Mouse (Mus musculus) 416B (cell line): ENCODE measurements at regions not wholly inside any gene's neighbourhood (a gene's known extent, or its start where the extent isn't known, plus 50 kb on each side); places are given as distances from the start of the nearest gene placed in this dataset.

Experiments
- DNase-seq: peaks from one replicate; pipeline ENCODE4 v3.0.0; 2011; ENCODE audit warnings: low read depth

DNA sequence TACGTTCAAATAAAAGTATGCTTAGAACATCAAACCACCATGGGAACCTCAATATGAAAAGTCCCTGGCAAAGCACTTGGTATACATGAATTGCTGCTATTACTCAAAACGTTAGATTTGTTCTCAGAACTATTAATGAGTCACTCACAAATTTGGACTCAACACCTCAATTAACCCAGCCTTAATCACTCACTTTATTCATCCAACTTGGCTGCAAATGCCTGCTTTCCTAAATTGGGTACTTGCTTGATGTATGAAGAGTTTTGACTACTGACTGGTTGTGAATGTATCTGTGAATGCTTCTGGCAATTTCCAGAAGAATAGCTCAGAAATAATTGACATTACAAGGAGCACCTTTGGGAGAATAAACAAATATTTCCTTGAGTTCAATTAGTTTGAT lies 308.6 kb downstream of the Arl4a start:
- no peak for DNase-seq

DNA sequence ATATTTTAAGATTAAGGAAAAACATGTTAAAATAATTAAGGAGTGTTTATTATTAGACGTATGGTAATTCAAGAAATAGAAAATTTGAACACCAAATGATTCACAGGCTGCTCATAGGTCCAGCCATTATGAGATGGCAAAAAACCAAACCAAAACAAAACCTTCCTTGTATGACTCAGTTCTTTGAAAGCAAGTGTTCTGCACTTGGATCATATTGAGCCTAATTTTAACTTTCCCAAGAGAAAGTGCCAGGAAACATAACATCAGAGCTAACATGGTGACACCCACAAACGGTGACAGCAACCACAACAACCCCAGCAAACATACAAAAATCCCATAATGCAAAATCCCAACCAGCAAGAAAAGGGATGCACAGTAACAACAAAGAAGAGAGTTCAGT lies 313.7 kb downstream of the Arl4a start:
- no peak for DNase-seq

DNA sequence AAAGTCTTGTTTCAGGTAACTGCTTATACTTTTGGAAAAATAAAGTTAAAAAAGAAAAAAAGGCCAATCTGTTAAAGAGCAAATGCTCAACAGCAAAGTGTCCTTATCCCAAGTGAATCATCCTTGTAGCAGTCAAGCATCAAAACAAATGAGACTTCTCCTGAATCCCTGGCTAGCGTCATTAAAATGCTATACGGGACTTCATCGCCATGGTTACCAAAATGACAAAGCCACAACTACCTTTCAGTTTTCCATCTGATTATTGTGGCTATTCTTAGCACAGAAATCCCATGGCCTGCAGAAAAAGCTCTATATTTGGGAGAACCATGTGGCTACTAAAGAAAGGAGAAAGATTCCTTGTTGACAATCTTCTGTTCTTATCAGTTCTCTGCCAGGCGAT lies 322.7 kb downstream of the Arl4a start:
- no peak for DNase-seq

DNA sequence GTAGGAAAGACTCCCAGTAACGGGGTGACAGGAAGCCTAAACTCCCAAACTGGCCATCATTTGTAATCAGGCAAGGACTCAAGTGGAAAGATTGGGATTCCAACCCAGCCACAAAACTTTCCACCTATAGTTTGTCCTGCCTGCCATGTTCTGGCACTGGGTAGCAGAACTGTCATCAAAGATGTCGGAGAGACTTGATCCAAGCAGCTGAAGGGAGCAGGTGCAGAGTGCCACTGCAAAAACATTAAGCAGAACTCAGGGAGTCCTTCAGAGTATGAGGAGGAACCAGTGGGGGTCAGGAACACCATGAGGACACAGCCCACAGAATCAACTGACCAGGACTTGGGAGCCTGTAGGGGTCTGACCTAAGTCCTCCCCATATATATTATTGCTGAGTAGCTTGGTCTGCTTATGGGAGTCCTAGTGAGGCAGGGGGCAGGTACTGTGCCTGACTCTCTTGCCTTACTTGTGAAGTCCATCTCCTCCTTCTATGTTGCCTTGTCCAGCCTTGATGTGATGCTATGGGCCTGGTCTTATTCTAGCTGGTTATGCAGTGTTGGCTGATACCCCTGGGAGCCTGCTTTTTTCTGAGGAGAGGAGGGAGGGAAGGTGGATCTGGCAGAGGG lies 323.5 kb downstream of the Arl4a start:
- no peak for DNase-seq

DNA sequence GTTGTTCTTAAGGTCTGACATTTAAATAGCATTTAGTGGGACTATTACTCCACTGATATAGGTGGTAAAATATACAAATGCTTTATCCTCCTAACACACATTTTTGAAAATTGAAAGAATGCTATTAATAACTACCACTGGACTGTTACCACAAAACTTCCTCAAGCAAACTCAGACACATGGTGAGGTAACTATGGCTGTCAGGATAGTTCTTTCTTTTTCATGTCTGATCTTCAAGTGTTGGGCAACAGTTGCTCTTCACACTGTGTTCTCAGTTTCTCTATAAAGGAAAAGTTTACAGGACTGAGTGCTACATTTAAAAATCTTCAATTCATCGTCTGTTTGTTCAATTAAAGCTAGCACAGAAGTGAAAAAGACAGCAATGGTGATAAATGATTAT lies 326.0 kb downstream of the Arl4a start:
- DNase-seq: no peak

DNA sequence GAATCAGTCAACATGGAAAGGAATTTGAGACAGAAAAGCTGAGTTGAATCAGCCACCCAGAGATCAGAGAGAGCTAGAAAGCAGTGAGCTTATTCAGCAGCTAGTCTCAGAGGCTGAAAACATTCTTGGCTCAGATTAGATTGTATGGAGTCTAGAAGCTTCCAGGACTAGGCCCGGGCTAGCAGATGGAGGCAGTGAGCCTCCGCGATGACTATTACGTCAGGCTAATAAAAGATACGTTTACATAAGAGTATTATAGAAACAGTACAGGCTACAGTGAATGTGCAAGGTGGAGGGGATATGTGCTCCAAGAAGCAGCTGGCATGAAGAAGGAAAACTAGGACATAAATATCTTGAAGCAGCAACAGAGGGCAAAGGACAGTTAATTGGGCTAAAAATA lies 328.0 kb downstream of the Arl4a start:
- DNase-seq: no peak

DNA sequence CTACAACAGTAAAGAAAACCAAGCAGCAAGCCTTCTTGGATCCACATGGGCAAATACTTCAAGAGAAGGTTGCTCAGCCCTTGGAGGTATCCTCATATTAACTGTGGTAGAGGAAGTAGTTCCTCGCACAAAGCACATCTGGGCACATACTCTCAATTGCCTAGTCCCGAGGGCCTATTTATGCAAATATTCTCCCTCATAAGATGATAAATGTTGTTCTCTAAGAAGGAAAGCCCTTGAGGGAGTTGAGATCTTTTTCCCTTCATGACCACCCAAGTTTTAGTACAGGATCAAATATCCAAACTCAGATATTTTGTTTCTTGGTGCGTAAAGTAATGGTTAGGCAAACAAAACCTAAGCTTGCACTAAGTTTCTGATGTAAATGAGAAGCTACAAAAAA lies 340.6 kb downstream of the Arl4a start:
- DNase-seq: no peak

DNA sequence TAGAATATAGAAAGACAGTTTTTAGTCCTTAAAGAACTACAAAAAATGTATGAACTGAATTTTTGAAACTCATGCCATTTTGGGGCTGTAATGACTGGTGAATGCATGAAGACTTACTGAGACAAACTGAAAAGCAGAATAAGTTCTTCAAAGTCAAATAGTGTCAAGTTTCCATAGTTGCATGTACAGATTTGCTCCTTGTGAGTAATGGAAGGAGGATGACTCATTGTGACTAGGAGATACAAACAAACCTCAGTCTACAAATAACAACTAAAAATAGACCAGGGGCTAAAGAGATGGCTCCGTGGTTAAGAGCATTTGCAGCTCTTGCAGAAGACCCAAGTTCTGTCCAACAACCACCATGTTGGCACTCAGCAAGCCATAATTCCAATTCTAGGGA lies 342.5 kb downstream of the Arl4a start:
- DNase-seq: peak; percentile 36

DNA sequence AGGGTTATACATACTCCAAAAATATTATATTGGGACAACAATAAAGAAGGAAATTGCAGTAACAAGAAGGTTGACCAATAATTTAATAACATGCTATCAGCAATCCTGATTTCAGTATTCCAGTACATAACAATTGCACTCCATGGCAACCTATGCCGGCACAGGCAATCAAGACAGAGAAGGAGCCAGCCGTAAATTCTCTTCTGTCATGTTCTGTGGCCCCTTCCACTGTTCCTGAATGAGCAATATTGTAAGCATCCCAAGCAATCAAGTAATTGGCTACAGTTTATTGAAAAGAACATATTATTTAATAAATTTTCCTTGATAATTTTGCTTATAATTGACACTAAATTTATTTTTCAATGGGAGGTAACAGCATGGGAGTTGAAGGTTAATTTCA lies 345.8 kb downstream of the Arl4a start:
- DNase-seq: no peak

DNA sequence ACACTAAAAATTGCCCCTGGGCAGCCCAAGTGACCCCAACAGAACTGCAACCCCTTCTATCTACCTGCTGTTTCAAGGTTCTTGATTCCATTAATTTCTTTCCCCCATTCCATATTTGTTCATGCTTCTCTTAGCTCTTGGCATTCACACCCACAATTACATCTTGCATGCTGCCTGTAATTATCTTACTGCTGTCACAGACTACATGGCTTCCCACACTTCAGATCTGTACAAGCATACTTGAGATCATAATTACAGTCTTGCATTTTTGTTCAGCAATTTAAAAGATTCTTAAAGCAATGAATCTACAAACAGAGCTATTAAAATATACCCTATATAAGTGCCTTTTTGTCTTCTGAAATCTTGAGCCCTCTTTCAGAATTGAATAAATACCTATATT lies 352.4 kb downstream of the Arl4a start:
- no peak for DNase-seq

DNA sequence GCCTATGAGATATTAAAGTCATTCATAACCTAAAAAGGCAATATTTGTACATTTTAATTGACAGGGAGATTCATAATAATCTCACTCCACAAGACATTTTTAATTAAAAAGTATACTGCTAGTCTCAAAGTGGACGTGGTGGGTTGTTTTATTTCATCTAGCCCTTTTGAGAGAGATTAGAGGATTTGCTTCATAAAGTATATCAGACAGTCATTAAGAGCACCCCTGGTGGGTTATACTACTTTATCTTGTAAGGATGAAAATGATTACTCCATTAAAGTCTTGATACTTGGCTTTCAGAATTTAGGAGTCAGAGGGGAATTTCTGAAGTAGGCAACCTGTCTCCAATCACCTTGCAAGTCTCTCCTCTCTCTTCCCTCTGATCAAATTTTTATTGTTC lies 355.7 kb downstream of the Arl4a start:
- DNase-seq: no peak

DNA sequence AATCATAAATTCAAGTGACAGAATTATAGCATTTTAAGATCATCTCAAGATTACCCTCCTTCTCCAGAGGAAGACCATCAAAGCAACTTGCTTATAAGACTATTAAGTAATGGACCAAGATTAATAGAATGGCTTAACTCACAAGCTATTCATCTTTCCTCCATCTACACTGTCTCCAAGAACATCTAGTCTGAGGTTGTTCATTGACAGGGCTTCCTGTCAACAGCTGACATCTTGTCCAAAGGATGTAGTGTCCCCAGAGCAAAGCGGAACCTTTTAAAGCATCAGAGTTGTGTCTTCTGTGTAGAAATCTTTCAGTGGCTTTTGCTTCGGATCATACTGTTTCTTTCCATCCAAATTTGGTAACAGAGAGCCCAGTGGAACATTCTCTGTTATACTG lies 362.2 kb downstream of the Arl4a start:
- no peak for DNase-seq

DNA sequence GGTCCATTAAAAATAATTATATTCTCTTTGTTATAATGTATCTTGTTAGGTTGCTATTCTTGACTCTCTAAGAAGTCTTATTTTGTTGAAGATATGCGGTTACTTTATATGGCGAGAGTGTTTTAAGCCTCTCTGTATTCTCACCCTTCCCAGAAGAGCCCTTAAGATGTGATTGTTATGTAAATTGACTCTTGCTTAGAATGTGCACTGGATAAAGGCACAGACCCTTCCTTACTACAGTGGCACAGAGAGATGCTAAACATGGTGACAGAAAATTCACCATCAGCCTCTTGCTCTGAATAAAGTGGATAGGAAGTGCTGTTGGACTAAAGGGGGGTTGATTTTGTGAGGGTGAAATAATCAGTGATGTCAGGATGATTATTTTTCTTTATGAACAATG lies 370.1 kb downstream of the Arl4a start:
- no peak for DNase-seq

DNA sequence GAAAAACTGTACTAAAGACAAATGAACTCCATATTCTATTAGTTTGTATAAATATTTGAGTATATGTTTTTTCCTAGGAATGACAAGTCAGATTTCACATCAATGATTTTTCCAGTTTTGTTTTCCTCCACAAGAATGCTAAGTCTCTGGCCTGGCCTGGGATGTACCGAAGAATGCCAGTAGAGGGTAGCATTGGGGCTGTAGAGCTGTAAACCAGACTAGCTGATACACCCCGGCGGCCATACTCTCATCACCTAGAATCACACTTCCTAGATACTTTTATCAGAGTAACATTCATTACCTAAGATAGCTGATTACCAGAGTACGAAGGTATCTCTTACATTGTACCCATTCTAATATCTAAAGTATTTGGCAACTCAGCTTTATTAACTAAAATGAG lies 372.4 kb downstream of the Arl4a start:
- peak; percentile 68 for DNase-seq

DNA sequence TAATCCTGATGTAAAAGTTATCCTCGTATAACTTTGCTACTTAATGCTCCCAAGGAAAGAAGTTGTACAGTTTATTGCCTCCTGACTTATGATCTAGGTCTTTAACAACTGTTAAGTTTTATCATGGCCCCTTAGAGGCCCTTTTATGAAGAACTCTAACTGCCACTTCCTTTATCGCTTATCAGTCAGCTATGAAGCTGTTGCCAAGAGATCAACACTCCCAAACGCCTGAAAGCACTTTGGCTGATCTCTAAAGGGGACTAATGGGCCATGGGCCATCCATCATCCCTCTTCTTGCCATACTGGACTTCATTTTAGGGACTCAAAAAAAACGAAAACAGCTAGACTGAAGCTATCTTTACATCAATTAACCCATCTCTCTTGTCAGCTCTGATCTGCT lies 377.4 kb downstream of the Arl4a start:
- no peak for DNase-seq

DNA sequence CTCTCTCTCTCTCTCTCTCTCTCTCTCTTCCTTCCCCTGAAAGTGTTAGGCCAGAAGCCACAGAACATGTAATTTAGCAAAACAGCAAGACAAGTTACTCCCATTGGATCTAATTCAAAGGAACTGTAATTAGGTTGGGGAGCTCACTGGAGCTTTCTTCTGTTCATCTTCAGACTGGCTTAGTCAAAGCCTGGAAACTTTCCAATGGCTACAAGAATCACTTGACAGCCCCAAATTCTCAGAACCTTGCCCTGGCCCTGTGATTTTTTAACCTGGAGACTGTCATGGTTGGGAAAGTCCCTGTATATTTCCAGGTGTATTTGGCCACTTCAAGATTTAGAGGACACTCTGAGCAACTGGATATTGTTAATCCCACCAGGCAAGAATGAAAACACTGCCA lies 381.2 kb downstream of the Arl4a start:
- no peak for DNase-seq

DNA sequence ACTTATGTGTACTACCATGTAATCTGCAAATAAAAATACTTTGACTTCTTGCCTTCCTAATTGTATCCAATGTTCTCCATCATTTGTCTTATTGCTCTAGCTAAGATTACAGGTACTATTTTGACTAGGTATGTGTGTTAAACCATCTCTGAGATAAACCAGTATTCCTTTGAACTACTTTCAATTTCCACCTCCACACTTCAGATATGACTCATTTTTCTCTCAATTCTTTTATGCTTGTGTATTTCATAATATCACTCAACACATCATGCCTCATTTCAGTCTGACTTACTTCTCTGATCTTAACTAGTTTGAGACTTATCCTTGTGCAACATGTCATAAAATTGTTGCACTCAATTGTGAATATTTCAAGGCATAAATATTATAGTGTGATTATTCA lies 388.9 kb downstream of the Arl4a start:
- no peak for DNase-seq

DNA sequence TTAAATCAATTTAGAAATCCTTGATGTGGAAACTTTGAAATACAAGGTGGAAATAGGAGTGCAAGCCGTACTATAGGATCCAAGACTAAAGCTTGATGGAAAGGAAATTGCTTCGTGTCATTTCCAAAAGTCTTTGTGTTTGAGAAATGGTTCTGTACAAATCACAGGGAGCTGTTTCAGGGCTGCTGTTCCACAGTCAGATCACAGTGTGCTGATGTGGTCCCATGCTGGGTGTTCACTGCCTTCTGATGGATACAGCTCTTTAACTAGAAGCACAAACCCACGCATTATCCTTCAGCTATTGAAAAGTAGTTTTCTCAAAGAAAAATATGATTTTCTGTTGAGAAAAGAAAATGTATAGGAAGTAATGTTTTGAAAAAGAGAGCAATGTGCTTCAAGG lies 391.3 kb downstream of the Arl4a start:
- DNase-seq: no peak

DNA sequence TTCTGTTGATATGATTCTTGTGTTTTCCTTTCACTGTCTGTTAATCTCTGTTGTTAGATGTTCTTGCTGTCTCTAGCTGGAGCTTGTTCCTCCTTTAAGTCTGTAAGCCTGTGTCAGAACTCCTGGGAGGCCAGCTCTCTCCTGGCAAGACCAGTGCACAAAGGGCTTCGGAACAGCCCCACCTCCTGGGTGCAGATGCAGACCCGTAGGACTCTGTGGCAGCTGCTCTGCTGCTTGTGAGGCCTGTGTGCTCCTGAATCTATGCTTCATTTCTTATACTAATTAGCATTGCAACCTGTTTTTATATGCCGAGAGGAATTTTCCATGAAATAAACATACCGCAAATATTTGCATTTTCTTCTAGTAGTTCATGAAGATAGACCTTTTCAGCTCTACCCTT lies 392.2 kb downstream of the Arl4a start:
- no peak for DNase-seq

DNA sequence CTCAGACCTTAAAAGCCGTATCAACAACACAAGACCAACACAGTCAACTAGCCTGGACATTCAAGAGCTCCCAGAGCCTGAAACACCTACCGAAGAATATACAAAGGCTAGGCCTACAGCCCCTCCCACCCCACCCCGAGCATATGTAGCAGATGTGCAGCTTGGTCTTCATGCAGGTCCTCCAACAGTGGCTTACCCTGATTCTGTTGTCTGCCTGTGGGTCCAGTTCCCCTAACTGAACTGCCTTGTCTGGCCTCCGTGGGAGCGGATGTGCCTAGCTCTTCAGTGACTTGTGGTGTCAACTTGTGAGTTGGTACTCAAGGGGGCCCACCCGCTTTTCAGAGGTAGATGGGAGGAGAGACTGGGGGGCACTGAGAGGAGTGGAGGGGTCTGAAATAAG lies 398.6 kb downstream of the Arl4a start:
- DNase-seq: no peak

DNA sequence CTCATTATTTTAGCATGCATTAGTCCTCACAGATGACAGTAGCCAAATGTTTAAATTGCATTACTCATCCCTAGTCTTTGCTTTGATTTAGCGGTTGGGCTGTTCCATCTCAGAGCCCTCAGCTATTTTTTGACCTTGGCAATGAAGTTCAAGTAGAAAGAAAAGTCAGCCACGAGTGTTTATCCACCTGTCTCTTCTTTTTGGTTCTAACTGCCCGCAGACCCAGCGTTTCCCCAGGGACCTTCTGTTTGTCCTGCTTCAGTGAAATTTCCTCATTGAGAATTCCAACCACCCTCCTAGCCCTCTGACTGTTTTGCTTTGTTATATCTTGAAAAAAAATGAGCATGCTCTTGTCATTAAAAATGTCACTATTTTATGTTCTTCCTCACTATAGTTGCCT lies 403.5 kb downstream of the Arl4a start:
- DNase-seq: no peak

DNA sequence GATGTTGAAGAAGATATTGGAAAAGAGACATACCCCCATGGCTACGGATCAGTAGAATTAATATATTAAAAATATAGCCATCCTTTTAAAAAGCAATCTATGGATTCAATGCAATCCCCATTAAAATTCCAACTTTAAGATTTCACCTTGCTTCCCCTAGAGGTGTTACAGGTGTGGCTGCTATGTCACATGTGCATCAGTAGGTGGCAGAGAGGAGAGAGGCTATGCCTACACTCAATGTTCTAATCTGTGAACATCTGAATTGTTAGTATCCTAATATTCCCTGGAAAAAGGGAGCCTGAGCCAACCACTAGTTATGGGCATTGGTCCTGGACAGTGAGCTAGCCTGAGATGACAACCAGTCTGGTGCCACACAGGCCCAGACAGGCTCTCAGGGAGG lies 416.6 kb downstream of the Arl4a start:
- no peak for DNase-seq

DNA sequence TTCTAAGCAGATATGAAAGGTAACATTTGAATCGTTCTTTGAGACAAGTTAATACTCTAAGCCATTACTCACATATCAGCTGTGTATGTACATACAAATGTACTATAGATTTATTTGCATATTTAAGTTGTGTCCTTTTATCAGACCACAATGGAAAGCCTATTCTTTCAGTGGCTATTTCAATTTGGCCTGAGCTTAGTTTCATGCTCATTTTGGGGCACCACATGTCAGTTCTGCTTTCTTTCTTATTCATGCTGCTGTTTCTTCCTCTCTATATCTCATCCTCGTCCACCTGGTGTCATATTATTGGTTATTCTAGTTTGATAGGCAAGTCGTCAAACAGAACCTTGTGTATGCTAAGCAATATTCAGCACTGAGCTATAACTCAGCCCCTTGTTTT lies 432.5 kb downstream of the Arl4a start:
- no peak for DNase-seq

DNA sequence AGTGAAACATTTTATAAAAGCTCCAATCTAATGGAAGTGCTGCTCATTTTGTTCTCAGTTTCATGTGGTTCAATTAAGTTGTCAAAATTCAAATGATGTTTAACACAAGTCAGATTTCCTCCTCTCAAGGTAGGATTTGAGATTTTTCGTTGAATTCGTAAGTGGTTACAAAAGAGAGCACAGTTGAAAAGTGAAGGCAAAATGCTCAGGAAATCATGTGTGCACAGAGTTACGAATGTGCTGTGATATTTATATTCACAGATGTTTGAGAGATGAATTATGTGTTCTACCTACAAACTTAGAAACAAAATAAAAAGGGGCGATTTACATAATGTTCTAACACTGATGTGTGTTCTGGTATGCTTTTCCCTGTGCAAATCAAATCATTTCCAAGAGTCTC lies 433.1 kb downstream of the Arl4a start:
- DNase-seq: no peak

DNA sequence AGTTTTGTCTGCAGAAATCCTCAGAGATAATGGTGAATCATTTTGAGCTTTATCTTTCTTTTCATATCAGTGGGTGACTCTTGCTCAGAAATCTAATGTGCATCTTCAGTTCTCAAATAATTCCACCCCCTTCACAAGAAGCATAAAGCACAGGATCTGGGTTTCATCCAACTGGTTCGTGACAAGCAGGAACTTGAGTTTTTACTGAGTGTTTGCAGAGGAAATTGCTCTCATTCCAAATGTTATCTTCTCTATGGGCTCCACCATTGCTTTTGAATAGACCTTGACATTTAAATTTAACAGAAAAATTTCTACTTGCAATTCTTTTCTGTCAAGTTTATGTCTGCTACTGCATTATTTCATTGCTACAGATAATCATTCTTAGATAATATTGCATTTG lies 443.1 kb downstream of the Arl4a start:
- DNase-seq: no peak
